Mouse (Mus musculus): ENCODE results near the gene Adamtsl1. TPM values are rescaled to one million over a fixed set of nuclear protein-coding genes. Genes with fewer than 3 reads are reported as not detected.

Gene Adamtsl1
- total RNA-seq, 2 experiments from 2014 or later = 7.1 to 10.3 TPM

DNA sequence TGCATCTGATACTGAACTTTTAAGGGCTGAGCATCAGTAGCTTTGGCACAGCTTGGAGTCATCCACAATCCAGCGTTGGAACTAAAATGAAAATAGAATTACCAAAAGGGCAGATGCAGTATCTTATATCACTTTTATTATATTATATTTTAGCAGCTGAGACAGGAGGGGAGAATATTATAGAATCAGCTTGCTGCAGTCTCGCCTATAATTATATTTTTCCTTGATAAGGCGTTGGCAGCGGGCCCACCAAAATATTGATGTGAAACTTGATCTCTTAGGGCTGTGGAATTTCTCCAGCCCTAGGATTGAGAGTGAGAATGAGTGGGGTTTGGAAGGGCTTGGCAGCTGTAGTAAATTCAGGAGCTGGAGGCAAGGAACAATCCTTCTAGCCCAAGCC lies 387.3 kb downstream of the Adamtsl1 start:
- DNase-seq (ENCODE audit: extremely low spot score in 1 of 2, low spot score in 1 of 2) = no peak

DNA sequence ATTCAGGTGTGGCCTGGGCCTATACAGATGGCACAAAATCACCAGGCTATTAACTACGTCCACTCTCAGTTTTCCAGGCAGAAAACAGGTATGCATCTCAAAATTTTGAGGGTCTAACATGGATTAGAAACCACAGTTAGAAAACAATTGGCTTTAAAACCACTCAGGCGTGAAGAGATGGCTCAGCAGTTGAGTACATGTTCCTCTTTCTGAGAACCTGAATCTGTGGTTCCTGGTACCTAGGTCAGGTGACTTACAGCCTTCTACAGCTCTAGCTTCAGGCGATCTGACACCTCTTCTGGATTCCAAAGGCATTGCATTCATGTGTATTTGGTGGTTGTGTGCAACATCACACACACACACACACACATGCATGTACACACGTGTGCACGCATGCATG lies 390.2 kb downstream of the Adamtsl1 start:
- no peak for DNase-seq (ENCODE audit: extremely low spot score in 1 of 2, low spot score in 1 of 2)

DNA sequence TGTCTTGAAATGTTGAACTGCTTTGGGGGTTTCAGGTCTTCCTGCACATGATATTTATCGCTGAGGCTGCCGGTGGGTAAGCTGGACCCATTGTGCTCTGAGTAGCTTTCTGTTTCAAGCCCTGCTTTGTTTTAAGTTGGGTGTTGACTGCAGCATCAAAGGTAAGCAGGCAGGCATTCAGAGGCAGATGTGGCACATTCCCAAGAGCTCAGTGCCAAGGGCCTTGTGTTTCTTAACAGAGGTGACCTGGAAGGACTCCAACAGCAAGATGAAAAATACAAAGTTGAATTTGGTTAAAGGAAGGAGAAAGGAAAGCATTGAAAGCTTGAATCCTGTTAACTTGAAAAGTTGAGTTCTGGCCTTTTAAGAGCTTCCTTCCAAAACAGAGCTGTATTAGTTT lies 402.1 kb downstream of the Adamtsl1 start:
- no peak for DNase-seq (ENCODE audit: extremely low spot score in 1 of 2, low spot score in 1 of 2)

DNA sequence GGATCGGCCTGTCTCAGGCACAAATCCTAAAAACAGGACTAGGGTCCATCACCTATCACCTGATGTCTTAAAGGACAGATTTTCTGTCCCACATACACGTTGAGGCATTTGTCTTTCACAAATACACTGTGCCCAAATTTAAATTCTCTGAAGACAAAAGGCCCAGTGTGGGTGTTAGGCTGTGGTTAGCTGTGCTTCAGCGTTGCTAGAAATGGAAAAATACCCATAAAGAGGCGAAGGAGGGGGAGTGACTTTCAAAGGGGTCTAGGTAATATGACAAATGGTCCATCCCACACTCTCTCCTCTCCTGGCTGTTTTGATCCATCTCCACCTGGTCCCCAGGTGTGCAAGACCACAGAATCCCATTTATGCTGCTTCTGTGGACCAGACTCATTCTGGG lies 404.4 kb downstream of the Adamtsl1 start:
- DNase-seq (ENCODE audit: extremely low spot score in 1 of 2, low spot score in 1 of 2) = no peak

DNA sequence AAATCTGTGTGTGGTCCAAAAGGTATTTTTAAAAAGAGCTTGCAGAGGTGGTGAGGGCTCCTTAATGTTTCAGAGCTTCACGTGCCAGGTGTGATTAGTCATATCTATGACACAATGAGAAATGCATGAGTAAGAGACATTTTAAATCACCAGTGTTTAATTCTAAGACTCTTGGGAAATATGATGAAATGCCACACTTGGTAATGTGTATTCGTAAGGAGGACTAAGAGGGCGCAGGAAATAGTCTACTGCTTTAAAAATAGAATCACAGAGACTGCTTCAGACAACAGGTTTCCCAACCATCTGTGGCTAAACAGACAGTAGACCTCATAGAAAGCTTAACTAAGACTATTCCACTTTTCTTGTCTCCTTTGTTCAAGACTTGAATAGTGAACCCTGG lies 406.5 kb downstream of the Adamtsl1 start:
- no peak for DNase-seq (ENCODE audit: extremely low spot score in 1 of 2, low spot score in 1 of 2)

DNA sequence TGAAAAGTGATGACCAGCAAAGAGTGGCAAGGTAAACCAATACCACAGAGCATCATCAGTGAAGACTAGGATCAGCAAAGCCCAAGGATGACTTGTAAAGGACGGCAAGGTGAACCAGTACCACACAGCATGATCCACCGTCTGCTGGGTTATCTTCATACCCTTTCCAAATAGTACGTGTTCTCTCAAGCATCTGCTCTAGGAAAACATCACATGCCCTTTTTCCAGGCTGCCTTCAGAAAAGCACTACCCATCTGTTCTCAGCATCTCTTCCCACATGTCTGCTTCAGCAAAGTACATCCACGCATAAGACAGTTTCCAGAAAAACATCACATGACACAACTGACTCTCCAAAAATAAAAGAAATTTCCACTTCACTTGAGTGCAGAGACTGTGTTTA lies 408.8 kb downstream of the Adamtsl1 start:
- DNase-seq (ENCODE audit: extremely low spot score in 1 of 2, low spot score in 1 of 2) = peak in 1 of 2 experiments; percentile 18

DNA sequence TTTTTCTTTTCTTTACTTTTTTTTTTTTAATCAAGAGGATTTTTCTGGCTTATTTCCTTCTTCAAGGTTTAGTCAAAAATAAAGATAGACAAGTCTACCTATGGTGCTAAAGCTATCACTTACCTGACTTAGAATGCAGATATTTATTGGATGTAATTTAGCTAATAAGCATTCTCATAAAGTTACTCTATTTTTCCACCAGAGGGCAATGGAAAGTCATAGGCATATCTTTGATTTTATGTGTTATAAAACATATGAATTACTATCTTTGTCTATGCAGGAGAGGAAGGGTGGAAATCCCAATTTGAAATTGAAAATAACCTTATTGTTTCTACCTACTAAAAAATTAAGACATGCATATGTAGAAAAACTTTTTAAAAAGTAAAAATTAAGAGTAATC lies 418.2 kb downstream of the Adamtsl1 start:
- DNase-seq (ENCODE audit: extremely low spot score in 1 of 2, low spot score in 1 of 2) = no peak

DNA sequence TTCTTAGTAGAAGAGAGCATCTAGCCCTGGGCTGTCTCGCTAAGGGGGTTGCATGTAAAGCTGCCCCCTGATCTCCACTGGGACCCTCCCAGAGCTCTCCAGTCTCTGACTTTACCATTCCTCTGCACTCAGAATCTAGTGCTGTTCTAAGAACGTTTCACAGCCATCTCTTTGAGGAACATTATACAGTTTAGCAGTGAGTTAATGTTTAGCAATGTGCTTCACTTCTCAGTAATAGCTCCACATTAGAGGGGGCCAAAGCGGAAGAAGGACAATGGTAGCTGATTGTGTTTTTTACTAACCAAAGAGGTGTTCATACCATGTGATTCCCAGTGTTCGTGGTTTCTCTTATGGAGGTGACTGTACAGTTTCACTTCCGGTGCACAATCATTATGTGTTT lies 425.5 kb downstream of the Adamtsl1 start:
- DNase-seq (ENCODE audit: extremely low spot score in 1 of 2, low spot score in 1 of 2) = no peak

DNA sequence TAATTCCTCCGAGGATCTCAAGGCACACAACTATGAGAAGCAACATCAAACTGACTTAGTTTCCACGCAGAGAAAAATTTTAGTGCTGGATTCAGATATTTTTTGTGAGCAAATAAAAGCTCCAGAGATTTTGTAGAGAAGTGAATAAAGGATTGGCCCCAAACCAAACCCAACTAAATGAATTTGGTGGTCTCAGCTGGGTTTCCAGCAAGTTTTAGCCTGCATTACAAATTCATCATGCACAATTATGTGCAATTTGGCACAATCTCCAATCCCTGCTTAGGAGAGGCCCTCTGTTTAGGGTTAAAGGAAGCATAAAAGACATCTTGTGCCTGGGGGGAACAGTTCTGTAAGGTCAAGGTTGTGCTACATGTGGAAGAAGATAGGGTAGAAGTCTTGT lies 427.9 kb downstream of the Adamtsl1 start:
- DNase-seq (ENCODE audit: extremely low spot score in 1 of 2, low spot score in 1 of 2) = no peak

DNA sequence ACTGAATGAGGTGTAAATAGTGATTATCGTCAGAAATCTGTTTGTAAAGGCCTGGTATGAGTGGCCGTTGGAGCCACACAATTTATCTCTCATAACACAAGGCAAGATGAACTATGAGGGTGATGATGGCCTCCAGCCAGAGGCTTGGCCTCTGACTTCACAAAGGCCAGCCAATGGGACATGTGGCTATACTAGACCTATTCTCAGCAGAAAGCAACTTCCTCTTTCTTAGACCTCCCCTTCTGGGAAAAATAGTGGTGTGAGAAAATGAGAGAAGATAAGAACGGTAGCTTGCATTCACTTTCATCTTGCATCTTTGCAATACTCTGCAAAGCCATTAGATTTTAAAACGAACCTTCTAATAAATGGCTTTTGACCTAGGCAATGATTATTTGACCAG lies 439.6 kb downstream of the Adamtsl1 start:
- no peak for DNase-seq (ENCODE audit: extremely low spot score in 1 of 2, low spot score in 1 of 2)

DNA sequence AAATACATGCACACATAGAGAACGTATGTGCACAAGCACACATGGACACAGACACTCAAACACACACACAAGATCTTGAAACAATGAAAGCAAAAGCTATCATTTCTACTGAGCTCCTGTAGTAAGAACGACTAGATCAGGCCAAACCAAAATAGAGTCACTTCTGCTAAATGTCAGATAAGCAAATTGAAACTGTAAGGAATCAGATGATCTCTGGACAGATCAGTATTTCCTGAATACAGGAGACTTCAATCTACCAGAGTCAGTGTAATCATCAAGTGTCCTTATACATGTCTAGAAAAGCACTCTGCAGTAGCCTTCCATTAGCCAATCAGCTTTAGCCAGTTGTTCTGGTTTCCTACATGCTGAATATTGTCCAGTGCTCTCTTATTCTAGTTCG lies 441.4 kb downstream of the Adamtsl1 start:
- DNase-seq (ENCODE audit: extremely low spot score in 1 of 2, low spot score in 1 of 2) = no peak

DNA sequence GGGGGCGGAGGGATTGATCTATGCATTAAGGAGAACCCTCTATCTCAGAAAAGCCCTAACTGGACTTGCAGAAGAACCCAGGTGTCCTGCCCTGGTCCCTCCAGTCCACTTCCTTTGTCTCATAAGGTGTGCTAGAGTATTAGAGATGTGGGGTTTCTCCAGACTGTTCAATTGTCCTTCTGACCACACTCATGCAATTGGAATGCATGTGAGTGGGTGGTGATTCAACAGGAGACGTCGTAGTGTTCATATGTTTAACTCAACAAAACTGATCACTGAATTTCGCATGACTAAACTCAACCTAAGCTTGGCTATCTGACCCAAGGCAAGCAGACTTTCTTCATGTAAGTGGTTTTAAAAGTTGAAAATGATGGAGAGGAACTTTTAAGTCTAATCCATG lies 443.3 kb downstream of the Adamtsl1 start:
- DNase-seq (ENCODE audit: extremely low spot score in 1 of 2, low spot score in 1 of 2) = no peak

DNA sequence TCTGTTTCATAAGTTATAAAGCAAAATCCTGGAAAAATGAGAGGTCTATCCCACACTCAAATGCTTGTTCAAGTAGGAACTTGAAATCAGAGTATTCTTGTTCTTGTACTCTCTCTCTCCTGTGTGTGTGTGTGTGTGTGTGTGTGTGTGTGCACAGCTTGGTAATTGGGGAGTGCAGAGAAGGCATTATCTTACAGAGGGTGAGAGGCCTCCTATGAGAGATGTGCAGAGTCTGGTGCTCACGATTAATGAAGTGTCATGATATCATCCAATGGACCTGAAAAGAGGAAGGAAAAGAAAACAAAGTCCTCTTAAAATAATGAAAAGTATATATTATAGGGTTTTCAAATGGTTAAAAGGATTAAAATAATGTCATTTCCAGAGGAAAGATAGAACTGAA lies 443.9 kb downstream of the Adamtsl1 start:
- no peak for DNase-seq (ENCODE audit: extremely low spot score in 1 of 2, low spot score in 1 of 2)

DNA sequence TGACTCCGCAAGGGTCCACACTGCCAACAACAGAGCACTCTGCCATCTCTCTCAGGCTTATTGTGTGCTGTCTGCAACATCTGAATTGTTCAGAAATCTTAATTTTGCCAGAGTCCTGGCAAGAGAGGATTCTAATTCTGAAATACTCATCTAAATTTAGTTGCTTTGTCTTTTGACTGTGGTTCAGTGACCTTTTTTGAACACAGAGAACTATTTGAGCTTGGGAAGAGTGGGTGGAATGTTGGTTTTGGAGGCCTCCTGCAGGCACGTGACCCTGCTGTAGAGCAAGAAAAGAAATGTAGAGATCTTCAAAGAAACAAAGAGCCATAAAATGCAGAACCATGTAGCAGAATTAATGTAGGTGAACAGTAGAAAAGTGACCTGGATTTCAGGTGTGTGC lies 445.0 kb downstream of the Adamtsl1 start:
- no peak for DNase-seq (ENCODE audit: extremely low spot score in 1 of 2, low spot score in 1 of 2)

DNA sequence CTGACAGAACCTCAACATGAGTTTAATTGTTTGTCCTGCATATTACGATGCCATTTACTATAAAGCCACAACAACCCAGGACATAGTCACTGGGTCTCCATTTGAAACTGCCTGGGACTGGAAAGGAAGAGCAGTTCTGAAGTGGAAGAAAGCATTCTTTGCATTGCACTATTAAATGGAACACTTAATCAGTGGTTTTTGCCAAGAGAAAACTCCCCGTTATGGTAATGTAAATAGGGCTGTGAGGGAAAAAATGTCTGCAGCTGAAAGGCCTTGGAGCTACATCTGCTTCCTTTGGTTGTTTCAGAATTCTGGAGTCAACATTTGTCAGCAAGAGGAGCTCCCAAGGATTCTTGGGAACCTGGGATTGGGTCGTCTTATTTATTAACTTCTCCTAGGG lies 462.2 kb downstream of the Adamtsl1 start:
- no peak for DNase-seq (ENCODE audit: extremely low spot score in 1 of 2, low spot score in 1 of 2)

DNA sequence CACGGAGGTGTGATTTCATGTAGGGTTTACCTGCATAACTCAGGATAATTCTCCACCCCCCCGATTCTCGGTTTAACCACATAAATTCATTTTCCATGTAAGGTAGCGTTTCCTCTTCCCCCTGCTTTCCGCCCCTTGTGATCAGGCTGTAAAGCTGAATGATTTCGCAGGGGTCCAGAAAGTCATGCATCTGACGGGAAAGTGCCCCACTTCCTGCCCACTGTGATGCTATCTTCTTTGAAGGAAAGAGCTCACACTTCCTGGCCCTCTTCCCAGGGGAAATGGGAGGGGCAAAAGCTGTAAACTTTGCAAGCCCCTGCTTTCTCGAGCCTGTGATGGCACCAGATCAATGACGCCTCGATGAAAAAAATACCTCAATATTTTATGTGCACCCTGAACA lies 465.2 kb downstream of the Adamtsl1 start:
- DNase-seq (ENCODE audit: extremely low spot score in 1 of 2, low spot score in 1 of 2) = no peak

DNA sequence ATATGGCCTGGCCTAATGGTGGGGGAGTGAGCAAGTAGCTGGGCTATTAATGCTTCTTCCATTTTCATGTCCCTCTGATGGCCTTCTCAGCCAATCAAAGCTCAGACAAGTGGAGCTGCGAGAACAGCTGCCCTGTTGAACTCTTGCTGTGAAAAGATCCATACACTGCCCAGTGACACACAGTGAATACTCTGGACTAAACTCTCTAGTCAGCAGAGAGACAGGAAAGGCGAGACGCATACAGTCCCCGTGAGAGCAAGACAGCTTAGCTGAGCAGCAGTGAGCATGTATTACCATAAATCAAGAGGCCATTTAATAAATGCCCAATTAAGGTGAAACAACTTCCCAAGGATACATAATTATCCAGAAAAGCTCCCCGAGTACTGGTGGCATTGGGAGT lies 492.6 kb downstream of the Adamtsl1 start:
- no peak for DNase-seq (ENCODE audit: extremely low spot score in 1 of 2, low spot score in 1 of 2)

DNA sequence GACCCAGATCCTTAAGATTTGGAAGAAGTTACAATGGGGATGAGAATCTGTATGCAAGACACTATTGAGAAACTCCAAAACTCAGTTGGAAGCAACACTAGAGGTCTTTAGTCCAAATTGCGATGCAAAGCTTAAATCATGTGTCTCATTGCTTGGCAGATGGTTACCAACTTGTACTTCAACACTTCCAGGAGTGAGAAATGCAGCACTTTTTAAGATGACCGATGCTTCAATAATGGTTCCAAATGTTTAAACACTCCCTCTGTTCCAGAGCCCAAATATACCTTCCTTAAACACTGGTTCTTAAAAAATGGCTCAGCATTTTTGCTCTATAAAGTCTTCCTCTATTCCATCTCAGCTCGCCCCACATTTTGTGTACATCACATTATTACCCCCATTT lies 499.7 kb downstream of the Adamtsl1 start:
- DNase-seq (ENCODE audit: extremely low spot score in 1 of 2, low spot score in 1 of 2) = no peak

DNA sequence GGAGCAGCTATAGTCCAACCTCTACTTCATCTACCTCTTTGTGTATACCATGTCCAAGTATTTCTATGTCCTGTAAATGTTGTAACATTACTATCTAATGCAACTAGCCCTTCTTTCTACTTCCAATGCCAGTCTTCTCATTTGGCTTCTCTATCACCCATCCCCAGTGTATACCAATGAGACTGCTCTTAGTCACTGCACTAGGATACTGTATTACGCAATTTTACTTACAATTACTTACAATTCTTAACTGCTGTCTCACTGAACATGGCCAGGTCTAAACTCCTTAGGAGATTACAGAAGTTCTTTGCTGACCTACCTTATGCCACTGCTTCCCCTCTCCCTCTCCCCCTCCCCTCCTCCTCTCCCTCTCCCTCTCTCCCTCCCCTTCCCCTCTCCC lies 505.0 kb downstream of the Adamtsl1 start:
- DNase-seq (ENCODE audit: extremely low spot score in 1 of 2, low spot score in 1 of 2) = no peak

DNA sequence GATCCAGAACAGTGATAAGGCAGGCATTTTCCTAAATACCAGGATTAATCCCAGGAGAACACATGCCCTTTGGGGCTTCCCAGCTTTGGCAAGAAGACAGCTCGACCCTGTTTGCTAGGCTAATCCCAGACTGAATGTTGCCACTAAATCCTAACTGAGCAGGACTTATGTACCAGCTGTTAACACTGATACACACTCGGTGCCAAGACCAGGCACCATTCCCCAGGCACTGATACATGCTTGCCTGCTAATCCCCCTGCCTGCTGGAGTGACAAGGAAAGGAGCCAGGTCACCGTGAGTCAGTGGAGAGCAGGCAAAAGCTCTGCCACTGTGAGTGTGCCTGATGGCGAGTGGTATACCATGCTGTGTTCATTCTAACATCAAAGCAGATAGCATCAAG lies 505.6 kb downstream of the Adamtsl1 start:
- DNase-seq (ENCODE audit: extremely low spot score in 1 of 2, low spot score in 1 of 2) = no peak

DNA sequence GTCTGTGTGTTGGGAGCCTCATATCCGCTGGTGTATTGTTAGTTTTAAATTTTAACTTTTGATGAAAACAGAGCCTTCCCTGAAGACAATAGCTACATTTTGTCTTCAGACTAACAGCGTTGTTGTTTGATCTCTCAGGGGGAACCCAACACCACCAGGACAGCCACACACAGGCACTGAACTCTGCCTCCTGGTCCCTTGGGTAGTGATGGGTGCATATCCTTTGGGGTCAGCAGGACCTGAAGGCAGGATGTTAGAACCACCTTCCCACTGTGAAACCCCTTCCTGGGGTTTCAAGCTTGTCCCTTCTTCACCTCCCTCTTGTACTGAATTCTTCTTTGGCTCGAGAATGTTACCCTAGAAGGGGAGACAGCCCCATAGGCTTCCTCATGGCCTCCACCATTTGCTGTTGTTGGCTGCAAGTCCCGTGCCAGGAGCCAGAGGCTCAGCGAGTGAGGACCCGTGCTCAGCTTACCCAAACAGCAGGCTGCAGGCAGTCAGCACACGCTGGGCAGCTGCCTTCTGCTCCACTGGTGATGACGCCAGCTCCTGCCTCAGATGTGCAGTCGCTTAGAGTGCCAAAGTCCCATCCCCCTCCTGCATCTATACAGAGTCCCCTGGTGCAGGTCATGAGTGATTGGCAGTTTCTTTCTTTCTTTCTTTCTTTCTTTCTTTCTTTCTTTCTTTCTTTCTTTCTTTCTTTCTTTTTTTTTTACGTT lies 506.6 kb downstream of the Adamtsl1 start:
- no peak for DNase-seq (ENCODE audit: extremely low spot score in 1 of 2, low spot score in 1 of 2)

DNA sequence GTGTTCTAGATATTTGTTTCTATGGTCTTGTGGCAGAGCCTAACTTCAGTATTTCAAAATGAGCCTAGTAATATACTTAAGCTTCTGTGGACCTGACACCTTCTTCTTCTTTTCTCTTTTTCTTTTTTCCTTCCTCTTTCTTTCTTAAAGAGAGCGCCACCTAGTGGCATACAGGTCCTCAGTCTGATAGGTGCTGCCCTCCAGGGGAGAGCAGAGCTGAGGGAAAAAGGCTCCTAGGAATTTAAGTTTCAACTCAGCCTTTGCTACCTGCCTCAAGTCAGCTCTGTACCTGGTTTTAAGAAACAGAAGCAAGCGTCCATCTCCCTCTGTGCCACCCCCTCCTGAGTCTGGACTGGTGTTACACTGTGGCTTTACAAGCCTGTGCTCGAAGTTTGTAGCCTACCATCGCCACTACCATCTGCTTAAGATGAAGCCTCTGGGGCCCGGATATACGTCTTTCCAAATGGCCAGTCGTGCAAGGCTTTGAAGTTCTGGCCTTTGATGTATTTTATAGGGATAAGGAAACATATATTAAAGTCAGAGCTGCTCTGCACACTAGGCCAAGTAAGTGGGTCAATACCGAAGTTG lies 510.7 kb downstream of the Adamtsl1 start:
- peak in 1 of 2 experiments; percentile 29 for DNase-seq (ENCODE audit: extremely low spot score in 1 of 2, low spot score in 1 of 2)

DNA sequence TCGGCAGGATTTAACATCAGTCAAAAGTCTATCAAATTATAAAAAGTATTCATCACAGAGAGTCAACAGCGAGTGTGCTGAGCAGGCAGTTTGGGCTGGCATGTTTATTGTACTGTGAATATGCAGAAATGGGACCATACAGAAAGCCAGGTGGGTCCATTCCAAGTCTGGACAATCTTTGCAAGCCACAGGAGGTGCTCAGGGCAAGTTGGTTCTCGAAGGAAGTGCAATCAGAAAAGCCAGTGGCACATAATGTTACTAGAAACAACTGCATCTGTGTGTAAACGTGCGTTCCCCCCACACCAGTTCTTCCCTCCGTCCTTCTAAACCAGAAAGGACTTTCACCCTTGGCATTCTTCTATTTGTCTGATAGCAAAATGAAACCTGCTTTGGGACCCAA lies 515.5 kb downstream of the Adamtsl1 start:
- DNase-seq (ENCODE audit: extremely low spot score in 1 of 2, low spot score in 1 of 2) = no peak

All from layer of hippocampus, postnatal 25 days (tissue).